Mouse (Mus musculus): ENCODE results near the gene Prkce.

DNA sequence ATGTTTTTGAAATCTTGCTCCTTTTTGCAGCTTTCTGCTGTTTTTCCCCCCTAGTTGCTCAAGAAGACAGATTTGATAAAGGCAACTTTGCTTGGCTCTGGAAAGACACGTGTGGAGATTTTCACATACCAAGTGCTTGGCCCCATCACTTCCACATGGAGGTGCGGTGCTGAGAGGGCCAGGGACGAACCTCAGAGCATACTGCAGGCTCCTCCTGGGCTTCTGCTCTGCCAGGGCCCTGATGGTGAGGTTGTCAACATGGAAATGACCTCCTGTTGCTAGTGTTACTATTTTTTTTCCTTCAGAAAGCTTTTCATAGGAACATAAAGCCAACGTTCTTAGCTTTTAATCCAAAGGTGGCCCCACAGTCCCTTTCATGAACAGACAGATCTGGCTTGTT lies 191.3 kb downstream of the Prkce start:
- TF ChIP-seq CTCF (IDR thresholded peaks at IDR 0.05; ENCODE audit: low read depth) (no peak), EP300 (IDR thresholded peaks at IDR 0.05; ENCODE audit: low read depth) (no peak)
